Mouse (Mus musculus) MEL (cell line): ENCODE data around the gene Prkch. TPM values are rescaled to one million over a fixed set of nuclear protein-coding genes. Genes with fewer than 3 reads are reported as not detected.

Source experiments
- DNase-seq: peaks from one replicate; pipeline ENCODE4 v3.0.0; 2011; ENCODE audit warnings: low read depth, low spot score
- H3K27ac ChIP-seq: 2 replicates; pipeline ENCODE4 v1.5.1; 2012; ENCODE audit warnings: low read depth, mild to moderate bottlenecking, control low read depth, low read length, moderate library complexity; ENCODE audit not compliant: control insufficient read depth
- H3K27me3 ChIP-seq, 2 experiments: fragments of 150-350 bp in 1 of 2; sonication (generic) in 1 of 2; 2 replicates each; pipeline ENCODE4 v1.6.1; 2012; ENCODE audit warnings: low read length in 2 of 2, mild to moderate bottlenecking in 2 of 2, improper control_type of control experiment in 1 of 2, moderate library complexity in 1 of 2; ENCODE audit not compliant: insufficient read depth in 2 of 2, control insufficient read depth in 1 of 2
- H3K36me3 ChIP-seq, 2 experiments: 2 replicates each; pipeline ENCODE4 v1.6.1; 2012 to 2014; ENCODE audit warnings: low read length in 2 of 2, improper control_type of control experiment in 1 of 2, inconsistent platforms in 1 of 2, mild to moderate bottlenecking in 1 of 2; ENCODE audit not compliant: insufficient read depth in 2 of 2, control insufficient read depth in 1 of 2
- H3K4me1 ChIP-seq, 2 experiments: fragments of 150-350 bp in 1 of 2; sonication (generic) in 1 of 2; 2 replicates each; pipeline ENCODE4 v1.6.1; 2012; ENCODE audit warnings: low read length in 2 of 2, improper control_type of control experiment in 1 of 2, mild to moderate bottlenecking in 1 of 2; ENCODE audit not compliant: insufficient read depth in 2 of 2, control insufficient read depth in 1 of 2
- H3K4me3 ChIP-seq, 2 experiments: fragments of 150-350 bp in 1 of 2; sonication (generic) in 1 of 2; 2 replicates each; pipeline ENCODE4 v1.5.1; 2012; ENCODE audit warnings: low read depth in 2 of 2, low read length in 2 of 2, mild to moderate bottlenecking in 2 of 2, moderate library complexity in 2 of 2, control low read depth in 1 of 2, improper control_type of control experiment in 1 of 2; ENCODE audit not compliant: control insufficient read depth in 1 of 2, insufficient read depth in 1 of 2
- H3K79me2 ChIP-seq: 2 replicates; pipeline ENCODE4 v1.6.1; 2012; ENCODE audit warnings: mild to moderate bottlenecking, low read length, moderate library complexity; ENCODE audit not compliant: control insufficient read depth, poor library complexity, insufficient read depth
- H3K9ac ChIP-seq: 2 replicates; pipeline ENCODE4 v1.6.1; 2012; ENCODE audit warnings: low read depth, mild to moderate bottlenecking, control low read depth, low read length, moderate library complexity; ENCODE audit not compliant: control insufficient read depth, poor library complexity, severe bottlenecking
- H3K9me3 ChIP-seq: fragments of 150-350 bp; sonication (generic); replicated peaks from 2 replicates; pipeline ENCODE4 v1.6.1; 2012; ENCODE audit warnings: mild to moderate bottlenecking, low read length, improper control_type of control experiment, moderate library complexity; ENCODE audit not compliant: insufficient read depth
- BHLHE40 ChIP-seq: IDR thresholded peaks from 2 replicates; pipeline ENCODE4 v1.6.1; 2012; ENCODE audit warnings: low read depth, mild to moderate bottlenecking, inconsistent platforms, low read length, improper control_type of control experiment, borderline replicate concordance
- CTCF ChIP-seq, 3 experiments: IDR thresholded peaks in 2 of 3; conservative IDR thresholded peaks in 1 of 3; 2 replicates each; pipeline ENCODE4 v1.5.1; 2011 to 2012; ENCODE audit warnings: low read length in 3 of 3, low read depth in 2 of 3, mild to moderate bottlenecking in 2 of 3, improper control_type of control experiment in 1 of 3, inconsistent platforms in 1 of 3, mixed read lengths in 1 of 3, moderate library complexity in 1 of 3; ENCODE audit not compliant: control insufficient read depth in 1 of 3, insufficient read depth in 1 of 3, poor library complexity in 1 of 3, severe bottlenecking in 1 of 3
- ELF1 ChIP-seq: IDR thresholded peaks from 2 replicates; pipeline ENCODE4 v1.6.1; 2014; ENCODE audit warnings: low read depth, mild to moderate bottlenecking, inconsistent platforms, low read length, improper control_type of control experiment, moderate library complexity
- MAZ ChIP-seq: IDR thresholded peaks from 2 replicates; pipeline ENCODE4 v1.6.1; 2012; ENCODE audit warnings: low read depth, mild to moderate bottlenecking, inconsistent platforms, low read length, improper control_type of control experiment
- MEF2A ChIP-seq: IDR thresholded peaks from 2 replicates; pipeline ENCODE4 v1.6.1; 2014; ENCODE audit warnings: low read depth, mild to moderate bottlenecking, inconsistent platforms, low read length, improper control_type of control experiment; ENCODE audit not compliant: poor library complexity, insufficient replicate concordance, severe bottlenecking; ENCODE audit errors: extremely low read depth
- MXI1 ChIP-seq: IDR thresholded peaks from 2 replicates; pipeline ENCODE4 v1.6.1; 2011; ENCODE audit warnings: mild to moderate bottlenecking, low read depth, low read length, improper control_type of control experiment
- MYB ChIP-seq: IDR thresholded peaks from 2 replicates; pipeline ENCODE4 v1.6.1; 2011; ENCODE audit warnings: mild to moderate bottlenecking, low read depth, low read length, improper control_type of control experiment
- MYC ChIP-seq: IDR thresholded peaks from 2 replicates; pipeline ENCODE4 v1.6.1; 2011; ENCODE audit warnings: low read depth, mild to moderate bottlenecking, low read length, improper control_type of control experiment, moderate library complexity
- RCOR1 ChIP-seq: IDR thresholded peaks from 2 replicates; pipeline ENCODE4 v1.6.1; 2012; ENCODE audit warnings: low read depth, mild to moderate bottlenecking, inconsistent platforms, low read length, improper control_type of control experiment
- TAL1 ChIP-seq: IDR thresholded peaks from 2 replicates; pipeline ENCODE4 v1.6.1; 2012; ENCODE audit warnings: mild to moderate bottlenecking, inconsistent platforms, low read length, moderate library complexity, mixed read lengths
- TBP ChIP-seq: IDR thresholded peaks from 2 replicates; pipeline ENCODE4 v1.8.0; 2011; ENCODE audit warnings: low read depth, low read length, improper control_type of control experiment
- UBTF ChIP-seq: IDR thresholded peaks from 2 replicates; pipeline ENCODE4 v1.6.1; 2012; ENCODE audit warnings: low read depth, mild to moderate bottlenecking, inconsistent platforms, low read length, improper control_type of control experiment, moderate library complexity, borderline replicate concordance; ENCODE audit not compliant: insufficient read depth
- USF2 ChIP-seq, 2 experiments: IDR thresholded peaks; 2 replicates each; pipeline ENCODE4 v1.6.1; 2011 to 2012; ENCODE audit warnings: improper control_type of control experiment in 2 of 2, low read length in 2 of 2, borderline replicate concordance in 1 of 2, inconsistent platforms in 1 of 2, low read depth in 1 of 2, mild to moderate bottlenecking in 1 of 2; ENCODE audit not compliant: insufficient read depth in 1 of 2
- ZC3H11A ChIP-seq: IDR thresholded peaks from 2 replicates; pipeline ENCODE4 v1.6.1; 2012; ENCODE audit warnings: low read depth, mild to moderate bottlenecking, inconsistent platforms, low read length, improper control_type of control experiment
- polyA plus RNA-seq, 2 experiments: library from polyadenylated mRNA; stranded (reverse) in 1 of 2; unstranded in 1 of 2; fragments of >175 nt in 1 of 2; fragments of >200 nt in 1 of 2; gene quantifications; 2 replicates each; pipeline versions ENCODE4 v1.2.1 to v1.2.4; 2012; ENCODE audit warnings: low replicate concordance in 2 of 2, low read depth in 1 of 2; ENCODE audit not compliant: insufficient read length in 2 of 2, insufficient read depth in 1 of 2, missing spikeins in 1 of 2
- total RNA-seq: library from RNA; depleted of rRNA; stranded (reverse); fragments of 300-350 nt; gene quantifications from 2 replicates; pipeline ENCODE4 v1.2.3, GENCODE M21; 2012

Gene Prkch
- total and polyA plus RNA-seq, 3 experiments, result not detected

- Histone ChIP-seq H3K9me3 (no peaks in the 10 kb centered on the region), H3K9ac (no peak overlapping the region), H3K79me2 (no peaks in the 10 kb centered on the region), H3K4me1 (no peaks in the 10 kb centered on the region), H3K27me3 (peaks cover 0 to 2% of the 10 kb centered on the region in 2 experiments; a peak in 1 of 4 replicates), H3K36me3 (no peaks in the 10 kb centered on the region), H3K27ac (no peak overlapping the region), H3K4me3 (no peak overlapping the region)
- no peak for TF ChIP-seq MEF2A
- TF ChIP-seq MAZ, result no peak
- TF ChIP-seq MYC, result no peak
- no peak for TF ChIP-seq TBP
- no peak for TF ChIP-seq USF2 (IDR thresholded peaks at IDR 0.05; ENCODE audit: borderline replicate concordance in 1 of 2, insufficient read depth in 1 of 2, low read depth in 1 of 2, low read length in 2 of 2)
- no peak for TF ChIP-seq BHLHE40
- DNase-seq, result no peak
Observed at GRCm38 (mm10) chr12:73630596-73630995, 46.0 kb downstream of the Prkch start.

GRCm38 (mm10) chr12:73631148-73631547, 46.6 kb downstream of the Prkch start:
- Histone ChIP-seq H3K9ac (no peak overlapping the region), H3K4me1 (no peaks in the 10 kb centered on the region), H3K4me3 (no peak overlapping the region), H3K9me3 (no peaks in the 10 kb centered on the region), H3K27me3 (peaks cover 0 to 2% of the 10 kb centered on the region in 2 experiments; a peak in 1 of 4 replicates), H3K27ac (no peak overlapping the region), H3K79me2 (no peaks in the 10 kb centered on the region), H3K36me3 (no peaks in the 10 kb centered on the region)
- no peak for DNase-seq
- no peak for TF ChIP-seq TAL1
- no peak for TF ChIP-seq ZC3H11A
- TF ChIP-seq ELF1, result no peak
- TF ChIP-seq CTCF (IDR thresholded peaks at IDR 0.05 in 2 of 3, conservative IDR thresholded peaks at IDR 0.05 in 1 of 3; ENCODE audit: control insufficient read depth in 1 of 3, insufficient read depth in 1 of 3, low read depth in 2 of 3, low read length in 3 of 3, poor library complexity in 1 of 3, severe bottlenecking in 1 of 3), result no peak
- no peak for TF ChIP-seq MYB
- TF ChIP-seq MXI1, result no peak
- TF ChIP-seq UBTF, result no peak
- no peak for TF ChIP-seq RCOR1
